ENCODE assay signal across 9 mouse cellular contexts in the genomic region with DNA sequence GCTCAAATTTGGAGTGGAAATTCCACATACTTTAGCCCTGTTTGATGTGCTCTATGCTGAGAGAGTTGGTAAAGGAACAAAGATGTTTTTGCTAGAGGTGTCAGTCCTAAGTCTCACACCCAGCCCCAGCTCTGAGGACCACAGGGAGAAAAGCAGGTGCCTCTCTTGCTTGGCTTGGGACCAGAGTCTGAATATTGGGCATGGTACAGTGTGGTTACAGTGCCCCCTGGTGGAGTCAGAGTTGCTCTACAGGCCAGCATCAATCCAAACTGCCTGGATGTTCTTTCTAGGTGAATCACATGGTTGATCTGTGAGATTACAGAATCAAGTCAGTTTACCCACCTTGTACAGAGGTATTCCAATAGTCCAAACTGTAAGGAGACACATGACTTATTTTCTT. TPM values are rescaled to one million over a fixed set of nuclear protein-coding genes. Genes with fewer than 3 reads are reported as not detected.
DNase-seq lines count a peak whose midpoint lies in the region; ATAC-seq and TF ChIP-seq lines count a peak whose summit lies in the region.
"Had no signal": no experiment of that assay in that cellular context is flagged by ENCODE, and none has a peak within 500 bp of the region (broad histone marks: within the 10 kb centered on the region; RNA-seq: fewer than 3 reads in every experiment).

No protein-coding gene starts in this region.

- H3K4me3 ChIP-seq in bone marrow macrophage, adult 2 months (ENCODE audit: insufficient read depth, low read length): no peak overlapping the region
- H3K4me3 ChIP-seq in embryonic fibroblast, embryonic 13.5 days (ENCODE audit: insufficient read depth, low read length): no peak overlapping the region
- no peak overlapping the region for H3K4me3 ChIP-seq in heart, postnatal 0 days (ENCODE audit: low read depth, low read length)
- no peak overlapping the region for H3K4me3 ChIP-seq in lung, postnatal 0 days (ENCODE audit: low read depth, low read length)
- H3K4me3 ChIP-seq: limb, embryonic 15.5 days had no signal

- H3K36me3 ChIP-seq in heart, postnatal 0 days (replicated peaks; ENCODE audit: control insufficient read depth, insufficient read depth, low read length): peaks cover 16% of the 10 kb centered on the region; the same call in 1 of the 2 replicates
- 0 out of 2 replicates have a peak, but pooled peaks cover 4% of the 10 kb centered on the region for H3K36me3 ChIP-seq in lung, postnatal 0 days (ENCODE audit: insufficient read depth, low read length)

- ATAC-seq in heart, postnatal 0 days (ENCODE audit: insufficient read depth, low read depth): peak; percentile 74
- peak; percentile 63 for ATAC-seq in lung, postnatal 0 days

- TF ChIP-seq EP300 in heart, postnatal 0 days (IDR thresholded peaks at IDR 0.05; ENCODE audit: low read depth): no peak
- 0 out of 2 replicates have a peak, but pooled peaks have one; percentile 18 for TF ChIP-seq EP300 in lung, postnatal 0 days (IDR thresholded peaks at IDR 0.05)

- peak; percentile 88 for TF ChIP-seq CTCF in bone marrow macrophage, adult 2 months (IDR thresholded peaks at IDR 0.05; ENCODE audit: low read depth, low read length)
- TF ChIP-seq CTCF in embryonic fibroblast, embryonic 13.5 days (IDR thresholded peaks at IDR 0.05; ENCODE audit: borderline replicate concordance, insufficient read depth, low read length): peak; percentile 84
- peak; percentile 94 for TF ChIP-seq CTCF in heart, postnatal 0 days (IDR thresholded peaks at IDR 0.05; ENCODE audit: low read depth)
- peak; percentile 97 for TF ChIP-seq CTCF in lung, postnatal 0 days (IDR thresholded peaks at IDR 0.05)

- H3K4me1 ChIP-seq in bone marrow macrophage, adult 2 months (ENCODE audit: control insufficient read depth, insufficient read depth, low read length): no peaks in the 10 kb centered on the region
- H3K4me1 ChIP-seq in embryonic fibroblast, embryonic 13.5 days (ENCODE audit: control insufficient read depth, insufficient read depth, low read length): no peaks in the 10 kb centered on the region
- H3K4me1 ChIP-seq in heart, postnatal 0 days (ENCODE audit: control insufficient read depth, insufficient read depth): no peaks in the 10 kb centered on the region
- no peaks in the 10 kb centered on the region for H3K4me1 ChIP-seq in lung, postnatal 0 days (ENCODE audit: insufficient read depth, low read depth, low read length)
- H3K4me1 ChIP-seq: limb, embryonic 15.5 days had no signal

- DNase-seq in ES-CJ7 (ENCODE audit: low read depth, low spot score): peak; percentile 79
- DNase-seq in heart, postnatal 0 days (ENCODE audit: low spot score): peak; percentile 67
- DNase-seq in layer of hippocampus, adult 8-10 months (ENCODE audit: low spot score in 2 of 2): peak; percentile 58 to 80
- DNase-seq in lung, postnatal 0 days (ENCODE audit: low spot score): peak; percentile 79
- peak; percentile 68 for DNase-seq in retina, postnatal 7 days (ENCODE audit: low read depth, low spot score)
- peak; percentile 41 for DNase-seq in urinary bladder, adult 2 months (ENCODE audit: low spot score)

- H3K9ac ChIP-seq in heart, postnatal 0 days (replicated peaks; ENCODE audit: low read depth, low read length): no peak overlapping the region
- H3K9ac ChIP-seq in lung, postnatal 0 days (replicated peaks; ENCODE audit: low read depth): no peak overlapping the region
- H3K9ac ChIP-seq: limb, embryonic 15.5 days had no signal

- H3K27me3 ChIP-seq in heart, postnatal 0 days (ENCODE audit: control insufficient read depth, insufficient read depth, low read length): no peaks in the 10 kb centered on the region
- H3K27me3 ChIP-seq in lung, postnatal 0 days (replicated peaks; ENCODE audit: insufficient read depth, low read length): no peaks in the 10 kb centered on the region
- H3K27me3 ChIP-seq: limb, embryonic 15.5 days had no signal

- H3K4me2 ChIP-seq in heart, postnatal 0 days (ENCODE audit: low read depth, low read length): no peak overlapping the region
- H3K4me2 ChIP-seq in lung, postnatal 0 days (replicated peaks; ENCODE audit: low read depth, low read length): no peak overlapping the region
- H3K4me2 ChIP-seq: limb, embryonic 15.5 days had no signal

- TF ChIP-seq POLR2A in bone marrow macrophage, adult 2 months (IDR thresholded peaks at IDR 0.05; ENCODE audit: borderline replicate concordance, low read depth, low read length): no peak
- no peak for TF ChIP-seq POLR2A in embryonic fibroblast, embryonic 13.5 days (IDR thresholded peaks at IDR 0.05; ENCODE audit: low read depth, low read length)

- H3K9me3 ChIP-seq in heart, postnatal 0 days (replicated peaks; ENCODE audit: control insufficient read depth, low read length): no peaks in the 10 kb centered on the region
- H3K9me3 ChIP-seq in lung, postnatal 0 days (ENCODE audit: low read length): no peaks in the 10 kb centered on the region
- H3K9me3 ChIP-seq: limb, embryonic 15.5 days had no signal

- no peak overlapping the region for H3K27ac ChIP-seq in bone marrow macrophage, adult 2 months (ENCODE audit: insufficient read depth, low read depth, low read length)
- no peak overlapping the region for H3K27ac ChIP-seq in embryonic fibroblast, embryonic 13.5 days (ENCODE audit: insufficient read depth, low read length)
- no peak overlapping the region for H3K27ac ChIP-seq in heart, postnatal 0 days (ENCODE audit: low read depth)
- no peak overlapping the region for H3K27ac ChIP-seq in lung, postnatal 0 days (ENCODE audit: low read length)
- H3K27ac ChIP-seq: limb, embryonic 15.5 days had no signal

RNA-seq across cellular contexts. Expression of a gene that starts 10.8 kb away (rescaled TPM):
- 10.1 and 12.0 TPM in 2 replicates for polyA plus RNA-seq in bone marrow macrophage, adult 2 months (2012; ENCODE audit: insufficient read depth, insufficient read length, missing spikeins)
- polyA plus RNA-seq in embryonic fibroblast, embryonic 13.5 days (2011; ENCODE audit: insufficient read length, low read depth, missing spikeins): 7.3 and 8.8 TPM in 2 replicates
- total RNA-seq in heart, postnatal 0 days (2014; rRNA removed; ENCODE audit: low replicate concordance): 25.8 and 35.4 TPM in 2 replicates
- 10.9 TPM in 2 replicates for polyA plus RNA-seq in heart, postnatal 0 days (2015; fragmentation: Nextera tagmentation; extraction: Ambion mirVana)
- 10 to 100 TPM; 12.9 to 15.3 (median 13.6) TPM for total RNA-seq in layer of hippocampus, adult 8-10 months (2022)
- 10.5 and 11.4 TPM in 2 replicates for polyA plus RNA-seq in lung, postnatal 0 days (2015; fragmentation: Nextera tagmentation; extraction: Ambion mirVana)
- 10.5 and 11.8 TPM in 2 replicates for polyA plus RNA-seq in urinary bladder, adult 2 months (2012; rRNA removed)

RNA-seq across cellular contexts. Expression of a gene that starts 16.7 kb away (rescaled TPM):
- polyA plus RNA-seq in bone marrow macrophage, adult 2 months (2012; ENCODE audit: insufficient read depth, insufficient read length, missing spikeins): not detected in 2 replicates
- polyA plus RNA-seq in embryonic fibroblast, embryonic 13.5 days (2011; ENCODE audit: insufficient read length, low read depth, missing spikeins): not detected in 2 replicates
- not detected in 2 replicates for total RNA-seq in heart, postnatal 0 days (2014; rRNA removed; ENCODE audit: low replicate concordance)
- 0.20 and 0.21 TPM in 2 replicates for polyA plus RNA-seq in heart, postnatal 0 days (2015; fragmentation: Nextera tagmentation; extraction: Ambion mirVana)
- not detected for total RNA-seq in layer of hippocampus, adult 8-10 months (2022)
- 0.12 TPM in 1 of 2 replicates, not detected in the other for polyA plus RNA-seq in lung, postnatal 0 days (2015; fragmentation: Nextera tagmentation; extraction: Ambion mirVana)
- polyA plus RNA-seq in urinary bladder, adult 2 months (2012; rRNA removed): 0.06 and 0.07 TPM in 2 replicates
- polyA plus RNA-seq: limb, embryonic 15.5 days had no signal

RNA-seq across cellular contexts. Expression of a gene that starts 31.3 kb away (rescaled TPM):
- 6.1 and 8.3 TPM in 2 replicates for polyA plus RNA-seq in bone marrow macrophage, adult 2 months (2012; ENCODE audit: insufficient read depth, insufficient read length, missing spikeins)
- 13.4 and 17.4 TPM in 2 replicates for polyA plus RNA-seq in embryonic fibroblast, embryonic 13.5 days (2011; ENCODE audit: insufficient read length, low read depth, missing spikeins)
- total RNA-seq in heart, postnatal 0 days (2014; rRNA removed; ENCODE audit: low replicate concordance): 8.5 and 9.8 TPM in 2 replicates
- 8.6 and 9.0 TPM in 2 replicates for polyA plus RNA-seq in heart, postnatal 0 days (2015; fragmentation: Nextera tagmentation; extraction: Ambion mirVana)
- 10 to 100 TPM; 20.5 to 23.4 (median 21.8) TPM for total RNA-seq in layer of hippocampus, adult 8-10 months (2022)
- polyA plus RNA-seq in lung, postnatal 0 days (2015; fragmentation: Nextera tagmentation; extraction: Ambion mirVana): 7.4 and 8.8 TPM in 2 replicates
- polyA plus RNA-seq in urinary bladder, adult 2 months (2012; rRNA removed): 16.6 and 19.3 TPM in 2 replicates

RNA-seq across cellular contexts. Expression of a gene that starts 36.2 kb away (rescaled TPM):
- 28.3 and 31.9 TPM in 2 replicates for polyA plus RNA-seq in bone marrow macrophage, adult 2 months (2012; ENCODE audit: insufficient read depth, insufficient read length, missing spikeins)
- 69.6 and 78.6 TPM in 2 replicates for polyA plus RNA-seq in embryonic fibroblast, embryonic 13.5 days (2011; ENCODE audit: insufficient read length, low read depth, missing spikeins)
- 26.6 and 28.3 TPM in 2 replicates for total RNA-seq in heart, postnatal 0 days (2014; rRNA removed; ENCODE audit: low replicate concordance)
- polyA plus RNA-seq in heart, postnatal 0 days (2015; fragmentation: Nextera tagmentation; extraction: Ambion mirVana): 2.0 and 2.4 TPM in 2 replicates
- 10 to 100 TPM; 13.0 to 14.3 (median 14.0) TPM for total RNA-seq in layer of hippocampus, adult 8-10 months (2022)
- polyA plus RNA-seq in lung, postnatal 0 days (2015; fragmentation: Nextera tagmentation; extraction: Ambion mirVana): 3.4 and 4.2 TPM in 2 replicates
- 15.4 and 19.9 TPM in 2 replicates for polyA plus RNA-seq in urinary bladder, adult 2 months (2012; rRNA removed)

RNA-seq across cellular contexts. Expression of a gene that starts 43.3 kb away (rescaled TPM):
- polyA plus RNA-seq in bone marrow macrophage, adult 2 months (2012; ENCODE audit: insufficient read depth, insufficient read length, missing spikeins): 3.2 and 3.6 TPM in 2 replicates
- not detected in 2 replicates for polyA plus RNA-seq in embryonic fibroblast, embryonic 13.5 days (2011; ENCODE audit: insufficient read length, low read depth, missing spikeins)
- total RNA-seq in heart, postnatal 0 days (2014; rRNA removed; ENCODE audit: low replicate concordance): not detected in 2 replicates
- not detected in 2 replicates for polyA plus RNA-seq in heart, postnatal 0 days (2015; fragmentation: Nextera tagmentation; extraction: Ambion mirVana)
- total RNA-seq in layer of hippocampus, adult 8-10 months (2022): not detected
- 0.13 TPM in 1 of 2 replicates, not detected in the other for polyA plus RNA-seq in lung, postnatal 0 days (2015; fragmentation: Nextera tagmentation; extraction: Ambion mirVana)
- polyA plus RNA-seq in urinary bladder, adult 2 months (2012; rRNA removed): 0.12 and 0.17 TPM in 2 replicates
- polyA plus RNA-seq: limb, embryonic 15.5 days had no signal
